Mouse (Mus musculus) E14TG2a.4 (cell line): ENCODE results near the gene Mast4.
"Not testable (repeated sequence)": the region's sequence is repeated elsewhere in the genome, so short reads cannot be mapped to it uniquely, and the experiment has no call there.

ENCODE experiments used
- H3K27me3 ChIP-seq: 2 replicates; pipeline ENCODE4 v1.6.1; 2014; ENCODE audit warnings: low read length, control low read depth; ENCODE audit not compliant: insufficient read depth
- H3K36me3 ChIP-seq: 2 replicates; pipeline ENCODE4 v1.6.1; 2014; ENCODE audit warnings: low read length, control low read depth; ENCODE audit not compliant: insufficient read depth
- H3K4me1 ChIP-seq: replicated peaks from 2 replicates; pipeline ENCODE4 v1.6.1; 2014; ENCODE audit warnings: low read depth, low read length, control low read depth
- H3K4me3 ChIP-seq: replicated peaks from 2 replicates; pipeline ENCODE4 v1.5.1; 2014; ENCODE audit warnings: mild to moderate bottlenecking, low read length
- H3K9me3 ChIP-seq: 2 replicates; pipeline ENCODE4 v1.6.1; 2014; ENCODE audit warnings: low read length, control low read depth
- CTCF ChIP-seq: conservative IDR thresholded peaks from 2 replicates; pipeline ENCODE4 v1.5.1; 2014; ENCODE audit warnings: low read length
- NANOG ChIP-seq: IDR thresholded peaks from 2 replicates; pipeline ENCODE4 v1.6.1; 2014; ENCODE audit warnings: borderline replicate concordance, low read length, mixed read lengths
- POU5F1 ChIP-seq: IDR thresholded peaks from 2 replicates; pipeline ENCODE4 v1.6.1; 2014; ENCODE audit warnings: low read length, borderline replicate concordance

Gene Mast4

GRCm38 (mm10) chr13:103334392-103334686, at the start of gene Mast4:
Mast4 (minus strand) TSS chr13:103334497.
- no peak for TF ChIP-seq NANOG
- no peak for TF ChIP-seq POU5F1
- no peak for TF ChIP-seq CTCF
- Histone ChIP-seq H3K36me3 (no peaks in the 10 kb centered on the region), H3K4me1 (peaks cover 30% of the 10 kb centered on the region), H3K4me3 (peak within 1 kb of the TSS; percentile 90), H3K9me3 (no peaks in the 10 kb centered on the region), H3K27me3 (peaks cover 65% of the 10 kb centered on the region)

GRCm38 (mm10) chr13:103374495-103374894, 40.2 kb upstream of the Mast4 start:
- H3K4me3 ChIP-seq, result no peak overlapping the region
- no peaks in the 10 kb centered on the region for H3K36me3 ChIP-seq
- no peaks in the 10 kb centered on the region for H3K27me3 ChIP-seq
- no peaks in the 10 kb centered on the region for H3K9me3 ChIP-seq
- H3K4me1 ChIP-seq, result peaks cover 19% of the 10 kb centered on the region
- TF ChIP-seq CTCF (no peak), POU5F1 (no peak), NANOG (no peak)

- Histone ChIP-seq H3K27me3 (no peaks in the 10 kb centered on the region), H3K4me3 (no peak overlapping the region), H3K4me1 (peaks cover 14% of the 10 kb centered on the region), H3K36me3 (no peaks in the 10 kb centered on the region), H3K9me3 (no peaks in the 10 kb centered on the region)
- TF ChIP-seq POU5F1, result no peak
- TF ChIP-seq NANOG, result no peak
- TF ChIP-seq CTCF, result no peak
Measured at GRCm38 (mm10) chr13:103369194-103369593, 34.9 kb upstream of the Mast4 start.

- Histone ChIP-seq H3K4me3 (no peak overlapping the region), H3K4me1 (peaks cover 16% of the 10 kb centered on the region; the same call in 1 of the 2 replicates), H3K9me3 (no peaks in the 10 kb centered on the region), H3K27me3 (no peaks in the 10 kb centered on the region), H3K36me3 (no peaks in the 10 kb centered on the region)
- no peak for TF ChIP-seq CTCF
- TF ChIP-seq POU5F1, result no peak
- no peak for TF ChIP-seq NANOG
Measured at GRCm38 (mm10) chr13:103363181-103363580, 28.9 kb upstream of the Mast4 start.

GRCm38 (mm10) chr13:103357415-103357814, 23.1 kb upstream of the Mast4 start:
- H3K36me3 ChIP-seq, H3K27me3 ChIP-seq, H3K4me3 ChIP-seq, H3K9me3 ChIP-seq, H3K4me1 ChIP-seq: not testable (repeated sequence)

GRCm38 (mm10) chr13:103356909-103357308, 22.6 kb upstream of the Mast4 start:
- H3K27me3 ChIP-seq, H3K4me3 ChIP-seq, H3K36me3 ChIP-seq, H3K4me1 ChIP-seq, H3K9me3 ChIP-seq: not testable (repeated sequence)

- TF ChIP-seq POU5F1, result no peak
- Histone ChIP-seq H3K36me3 (no peaks in the 10 kb centered on the region), H3K4me3 (no peak overlapping the region), H3K4me1 (no peaks in the 10 kb centered on the region), H3K9me3 (no peaks in the 10 kb centered on the region), H3K27me3 (no peaks in the 10 kb centered on the region)
Measured at GRCm38 (mm10) chr13:103354737-103355136, 20.4 kb upstream of the Mast4 start.

- Histone ChIP-seq H3K4me1 (no peaks in the 10 kb centered on the region), H3K36me3 (no peaks in the 10 kb centered on the region), H3K4me3 (no peak overlapping the region), H3K9me3 (no peaks in the 10 kb centered on the region), H3K27me3 (peaks cover 5% of the 10 kb centered on the region; the same call in 1 of the 2 replicates)
- no peak for TF ChIP-seq CTCF
- TF ChIP-seq NANOG, result no peak
- TF ChIP-seq POU5F1, result no peak
Measured at GRCm38 (mm10) chr13:103344749-103345148, 10.5 kb upstream of the Mast4 start.

GRCm38 (mm10) chr13:103344006-103344720, 9.9 kb upstream of the Mast4 start:
- Histone ChIP-seq H3K4me1 (no peaks in the 10 kb centered on the region), H3K4me3 (no peak overlapping the region), H3K27me3 (peaks cover 5% of the 10 kb centered on the region; the same call in 1 of the 2 replicates), H3K9me3 (no peaks in the 10 kb centered on the region), H3K36me3 (no peaks in the 10 kb centered on the region)
- TF ChIP-seq NANOG (no peak), CTCF (no peak), POU5F1 (no peak)

- no peak for TF ChIP-seq POU5F1
- TF ChIP-seq CTCF, result no peak
- no peak for TF ChIP-seq NANOG
- H3K36me3 ChIP-seq, result no peaks in the 10 kb centered on the region
- no peaks in the 10 kb centered on the region for H3K9me3 ChIP-seq
- peaks cover 22% of the 10 kb centered on the region for H3K27me3 ChIP-seq
- H3K4me1 ChIP-seq, result peaks cover 4% of the 10 kb centered on the region
- H3K4me3 ChIP-seq, result no peak overlapping the region
Measured at GRCm38 (mm10) chr13:103341031-103341430, 6.7 kb upstream of the Mast4 start.
